Mouse (Mus musculus) MEL (cell line): ENCODE data around the gene Tsc22d4.

Source experiments
- CTCF ChIP-seq, 3 experiments: IDR thresholded peaks in 2 of 3; conservative IDR thresholded peaks in 1 of 3; 2 replicates each; pipeline ENCODE4 v1.5.1; 2011 to 2012; ENCODE audit warnings: low read length in 3 of 3, low read depth in 2 of 3, mild to moderate bottlenecking in 2 of 3, improper control_type of control experiment in 1 of 3, inconsistent platforms in 1 of 3, mixed read lengths in 1 of 3, moderate library complexity in 1 of 3; ENCODE audit not compliant: control insufficient read depth in 1 of 3, insufficient read depth in 1 of 3, poor library complexity in 1 of 3, severe bottlenecking in 1 of 3
- E2F4 ChIP-seq: IDR thresholded peaks from 2 replicates; pipeline ENCODE4 v1.6.1; 2011; ENCODE audit warnings: low read depth, low read length, improper control_type of control experiment, borderline replicate concordance
- ELF1 ChIP-seq: IDR thresholded peaks from 2 replicates; pipeline ENCODE4 v1.6.1; 2014; ENCODE audit warnings: low read depth, mild to moderate bottlenecking, inconsistent platforms, low read length, improper control_type of control experiment, moderate library complexity
- EP300 ChIP-seq, 2 experiments: IDR thresholded peaks; 2 replicates each; pipeline ENCODE4 v1.6.1; 2011; ENCODE audit warnings: improper control_type of control experiment in 2 of 2, low read length in 2 of 2, low read depth in 1 of 2, mild to moderate bottlenecking in 1 of 2
- GATA1 ChIP-seq: IDR thresholded peaks from 2 replicates; pipeline ENCODE4 v1.6.1; 2011; ENCODE audit warnings: low read depth, low read length, improper control_type of control experiment
- MAFK ChIP-seq: IDR thresholded peaks from 2 replicates; pipeline ENCODE4 v1.6.1; 2011; ENCODE audit warnings: low read depth, mild to moderate bottlenecking, low read length, improper control_type of control experiment, borderline replicate concordance
- POLR2A ChIP-seq, 2 experiments: IDR thresholded peaks; 2 replicates each; pipeline ENCODE4 v1.6.1; 2011 to 2012; ENCODE audit warnings: low read length in 2 of 2, mild to moderate bottlenecking in 2 of 2, control low read depth in 1 of 2, improper control_type of control experiment in 1 of 2, low read depth in 1 of 2, moderate library complexity in 1 of 2; ENCODE audit not compliant: control insufficient read depth in 1 of 2, insufficient read depth in 1 of 2, poor library complexity in 1 of 2
- RCOR1 ChIP-seq: IDR thresholded peaks from 2 replicates; pipeline ENCODE4 v1.6.1; 2012; ENCODE audit warnings: low read depth, mild to moderate bottlenecking, inconsistent platforms, low read length, improper control_type of control experiment
- UBTF ChIP-seq: IDR thresholded peaks from 2 replicates; pipeline ENCODE4 v1.6.1; 2012; ENCODE audit warnings: low read depth, mild to moderate bottlenecking, inconsistent platforms, low read length, improper control_type of control experiment, moderate library complexity, borderline replicate concordance; ENCODE audit not compliant: insufficient read depth
- USF1 ChIP-seq: IDR thresholded peaks from 2 replicates; pipeline ENCODE4 v1.6.1; 2014; ENCODE audit warnings: low read depth, mild to moderate bottlenecking, inconsistent platforms, low read length, improper control_type of control experiment, moderate library complexity
- ZMIZ1 ChIP-seq: IDR thresholded peaks from 2 replicates; pipeline ENCODE4 v1.6.1; 2012; ENCODE audit warnings: low read depth, mild to moderate bottlenecking, inconsistent platforms, low read length, improper control_type of control experiment, moderate library complexity

DNA sequence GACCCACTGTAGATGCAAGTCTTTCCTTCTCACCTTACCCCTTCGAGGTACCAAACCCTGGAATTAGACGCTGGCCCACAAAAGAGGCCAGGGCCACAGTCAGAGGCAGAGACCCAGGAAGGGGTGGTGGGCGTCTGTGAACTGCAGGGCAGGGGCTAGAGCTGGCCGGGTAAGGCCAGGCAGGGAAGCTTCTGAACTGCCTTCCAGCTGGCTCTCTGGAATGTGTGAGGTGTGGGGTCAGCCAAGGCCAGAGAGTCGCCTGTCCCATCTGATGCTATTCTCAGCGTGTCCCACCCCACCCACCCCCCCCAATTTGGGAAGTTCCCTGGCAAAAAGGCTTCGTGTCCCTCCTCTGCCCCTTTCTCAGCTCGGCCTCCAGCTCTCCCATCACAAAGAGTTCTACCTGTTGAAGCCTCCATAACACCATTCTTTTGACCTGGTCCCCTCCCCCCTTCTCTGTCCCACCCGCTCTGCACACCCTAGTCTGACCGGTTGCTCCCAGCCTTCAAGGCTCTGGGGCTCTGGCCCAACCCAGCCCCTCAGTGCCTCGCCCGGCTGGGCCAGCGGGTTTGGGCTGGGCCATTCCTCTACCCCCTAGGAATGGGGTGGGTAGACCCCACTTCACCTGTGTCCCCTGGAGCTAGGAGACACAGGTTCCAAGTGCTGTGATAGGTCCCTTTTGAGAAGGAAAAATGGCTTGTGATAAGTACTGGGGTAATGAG lies 7.7 kb downstream of the Tsc22d4 start:
- TF ChIP-seq POLR2A (IDR thresholded peaks at IDR 0.05; ENCODE audit: control insufficient read depth in 1 of 2, insufficient read depth in 1 of 2, low read depth in 1 of 2, low read length in 2 of 2, poor library complexity in 1 of 2) (no peak), E2F4 (no peak), USF1 (no peak), EP300 (IDR thresholded peaks at IDR 0.05; ENCODE audit: low read depth in 1 of 2, low read length in 2 of 2) (no peak), MAFK (no peak), CTCF (IDR thresholded peaks at IDR 0.05 in 2 of 3, conservative IDR thresholded peaks at IDR 0.05 in 1 of 3; ENCODE audit: control insufficient read depth in 1 of 3, insufficient read depth in 1 of 3, low read depth in 2 of 3, low read length in 3 of 3, poor library complexity in 1 of 3, severe bottlenecking in 1 of 3) (no peak), RCOR1 (no peak), ELF1 (no peak), ZMIZ1 (no peak), UBTF (no peak), GATA1 (no peak)
